ENCODE assay signal across 8 mouse cellular contexts in the genomic region with DNA sequence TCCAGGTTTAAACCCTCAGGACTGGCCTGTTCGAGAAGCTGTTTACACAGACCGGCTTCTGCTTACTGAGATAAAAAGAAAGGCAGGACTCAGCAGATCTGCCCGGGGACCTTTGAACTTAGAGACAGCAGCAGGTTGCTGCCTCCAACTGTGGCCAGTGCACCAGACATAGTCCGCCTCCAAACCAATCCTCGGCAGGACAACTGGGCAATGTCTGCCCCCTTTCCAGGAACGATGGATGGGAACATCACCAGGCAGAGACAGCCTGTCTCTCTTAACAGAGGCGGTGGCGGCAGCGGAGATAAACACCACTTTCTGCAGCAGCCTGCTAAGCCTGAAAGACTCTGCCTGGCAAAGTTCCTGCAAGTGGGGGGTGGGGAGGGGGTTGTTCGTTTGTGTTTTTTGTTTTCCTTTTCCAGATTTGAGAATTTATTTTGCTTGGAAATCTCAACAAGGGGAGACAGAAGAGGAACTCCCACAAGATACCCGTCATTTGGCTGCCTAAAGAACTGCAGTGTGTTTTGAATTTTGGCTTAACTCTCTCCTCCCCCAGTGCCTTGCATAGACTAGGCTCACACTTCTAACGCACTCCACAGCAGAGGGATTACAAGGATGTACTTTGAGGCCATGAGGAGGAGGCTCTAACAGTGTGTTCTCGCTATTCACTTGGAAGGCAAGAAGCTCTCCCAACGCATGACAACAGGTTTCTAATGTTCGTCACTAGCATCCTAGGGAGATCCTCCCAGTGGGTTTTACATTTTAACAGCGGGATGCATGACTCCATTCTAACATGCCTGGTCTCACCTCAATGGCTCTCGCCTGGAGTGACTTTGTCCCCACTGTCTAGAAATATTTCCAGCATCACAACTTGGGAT. TPM values are rescaled to one million over a fixed set of nuclear protein-coding genes. Genes with fewer than 3 reads are reported as not detected.
A peak's percentile ranks its signal among the peaks of the same experiment; 100 is the strongest.
DNase-seq lines count a peak whose midpoint lies in the region; ATAC-seq lines count a peak whose summit lies in the region.

No protein-coding gene starts in this region.

- H3K4me3 ChIP-seq in intestine, embryonic 14.5 days (ENCODE audit: low read depth, low read length) = peak overlapping the region; percentile 84
- H3K4me3 ChIP-seq in liver, embryonic 13.5 days (replicated peaks) = peak overlapping the region; percentile 91

- peaks cover 18% of the 10 kb centered on the region for H3K4me1 ChIP-seq in intestine, embryonic 14.5 days (replicated peaks; ENCODE audit: control insufficient read depth, insufficient read depth, low read length)
- H3K4me1 ChIP-seq in liver, embryonic 13.5 days (replicated peaks) = peaks cover 79% of the 10 kb centered on the region

- no peaks in the 10 kb centered on the region for H3K27me3 ChIP-seq in intestine, embryonic 14.5 days (replicated peaks; ENCODE audit: control insufficient read depth, insufficient read depth, low read length)
- no peaks in the 10 kb centered on the region for H3K27me3 ChIP-seq in liver, embryonic 13.5 days

- H3K27ac ChIP-seq in intestine, embryonic 14.5 days (ENCODE audit: low read depth) = peak overlapping the region; percentile 54
- peak overlapping the region; percentile 97 for H3K27ac ChIP-seq in liver, embryonic 13.5 days

- H3K9me3 ChIP-seq in intestine, embryonic 14.5 days (ENCODE audit: control insufficient read depth, low read length) = no peaks in the 10 kb centered on the region
- no peaks in the 10 kb centered on the region; the same call in none of the 2 replicates for H3K9me3 ChIP-seq in liver, embryonic 13.5 days (replicated peaks)

- 0 out of 2 replicates have a peak overlapping the region, but pooled peaks have one; percentile 77 for H3K9ac ChIP-seq in intestine, embryonic 14.5 days (ENCODE audit: low read length)
- peak overlapping the region; percentile 98 for H3K9ac ChIP-seq in liver, embryonic 13.5 days

- H3K36me3 ChIP-seq in intestine, embryonic 14.5 days (ENCODE audit: control insufficient read depth, insufficient read depth, low read length) = peaks cover 23% of the 10 kb centered on the region
- H3K36me3 ChIP-seq in liver, embryonic 13.5 days = peaks cover 36% of the 10 kb centered on the region

- ATAC-seq in intestine, embryonic 14.5 days (replicated peaks; ENCODE audit: low FRiP score, low TSS enrichment, low read depth) = no peak
- ATAC-seq in liver, embryonic 13.5 days (ENCODE audit: low read depth) = peak; percentile 58

- 7% methylated on average over 17 of the region's 17 CpGs for WGBS in intestine, embryonic 14.5 days
- WGBS in liver, embryonic 13.5 days (ENCODE audit: insufficient replicate concordance) = 6% methylated on average over 17 of the region's 17 CpGs

- H3K4me2 ChIP-seq in intestine, embryonic 14.5 days (ENCODE audit: low read length) = peak overlapping the region; percentile 97
- peak overlapping the region; percentile 83 for H3K4me2 ChIP-seq in liver, embryonic 13.5 days

- DNase-seq in adrenal gland, postnatal 10 days = peak; percentile 48
- no peak for DNase-seq in adrenal gland, adult 2 months
- peak; percentile 47 for DNase-seq in urinary bladder, postnatal 14 days (ENCODE audit: low spot score)
- no peak for DNase-seq in urinary bladder, postnatal 10 days (ENCODE audit: low spot score)
- no peak for DNase-seq in intestine, embryonic 14.5 days (ENCODE audit: low spot score)
- DNase-seq in liver, embryonic 13.5 days = peak; percentile 69
- DNase-seq in right cerebral cortex, postnatal 14 days = peak; percentile 51
- no peak for DNase-seq in cerebellum, adult 9-10 months

RNA-seq across cellular contexts. Expression of a gene that starts 1.5 kb away (rescaled TPM):
- total RNA-seq in adrenal gland, postnatal 10 days (2021) = 10 to 100 TPM; 53.1 to 60.4 TPM
- 10 to 100 TPM; 38.1 to 51.3 TPM for total RNA-seq in adrenal gland, adult 2 months (2021)
- 48.9 and 59.8 TPM in 2 replicates for polyA plus RNA-seq in adrenal gland, adult 2 months (2012; rRNA removed)
- 22.7 and 23.6 TPM in 2 replicates for polyA plus RNA-seq in intestine, embryonic 14.5 days (2014; fragmentation: Nextera tagmentation; extraction: Ambion mirVana)
- polyA plus RNA-seq in liver, embryonic 13.5 days (2015; fragmentation: Nextera tagmentation; extraction: Ambion mirVana) = 21.4 and 22.7 TPM in 2 replicates

RNA-seq across cellular contexts. Expression of a gene that starts 1.8 kb away (rescaled TPM):
- under 1 TPM; 0.42 to 0.51 TPM for total RNA-seq in adrenal gland, postnatal 10 days (2021)
- total RNA-seq in adrenal gland, adult 2 months (2021) = under 1 TPM; 0.29 to 0.55 TPM
- 0.29 and 0.49 TPM in 2 replicates for polyA plus RNA-seq in adrenal gland, adult 2 months (2012; rRNA removed)
- 0.24 and 0.48 TPM in 2 replicates for polyA plus RNA-seq in intestine, embryonic 14.5 days (2014; fragmentation: Nextera tagmentation; extraction: Ambion mirVana)
- polyA plus RNA-seq in liver, embryonic 13.5 days (2015; fragmentation: Nextera tagmentation; extraction: Ambion mirVana) = 1.8 and 1.9 TPM in 2 replicates

RNA-seq across cellular contexts. Expression of a gene that starts 25.4 kb away (rescaled TPM):
- 10 to 100 TPM; 12.9 to 17.4 TPM for total RNA-seq in adrenal gland, postnatal 10 days (2021)
- total RNA-seq in adrenal gland, adult 2 months (2021) = 10 to 100 TPM; 11.6 to 22.7 TPM
- 32.5 and 33.5 TPM in 2 replicates for polyA plus RNA-seq in adrenal gland, adult 2 months (2012; rRNA removed)
- polyA plus RNA-seq in intestine, embryonic 14.5 days (2014; fragmentation: Nextera tagmentation; extraction: Ambion mirVana) = 8.1 and 9.4 TPM in 2 replicates
- 5.7 and 6.5 TPM in 2 replicates for polyA plus RNA-seq in liver, embryonic 13.5 days (2015; fragmentation: Nextera tagmentation; extraction: Ambion mirVana)

RNA-seq across cellular contexts. Expression of a gene that starts 25.6 kb away (rescaled TPM):
- total RNA-seq in adrenal gland, postnatal 10 days (2021) = 10 to 100 TPM; 36.0 to 36.1 TPM
- total RNA-seq in adrenal gland, adult 2 months (2021) = 10 to 100 TPM; 46.8 to 49.5 TPM
- 42.7 and 49.6 TPM in 2 replicates for polyA plus RNA-seq in adrenal gland, adult 2 months (2012; rRNA removed)
- 39.3 and 41.0 TPM in 2 replicates for polyA plus RNA-seq in intestine, embryonic 14.5 days (2014; fragmentation: Nextera tagmentation; extraction: Ambion mirVana)
- 22.9 and 26.0 TPM in 2 replicates for polyA plus RNA-seq in liver, embryonic 13.5 days (2015; fragmentation: Nextera tagmentation; extraction: Ambion mirVana)

RNA-seq across cellular contexts. Expression of a gene that starts 47.1 kb away (rescaled TPM):
- under 1 TPM in 1 of 2 experiments, not detected in 1; 0.42 TPM for total RNA-seq in adrenal gland, postnatal 10 days (2021)
- 1 to 10 TPM in 1 of 2 experiments, not detected in 1; 1.6 TPM for total RNA-seq in adrenal gland, adult 2 months (2021)
- polyA plus RNA-seq in adrenal gland, adult 2 months (2012; rRNA removed) = not detected in 2 replicates
- not detected in 2 replicates for polyA plus RNA-seq in intestine, embryonic 14.5 days (2014; fragmentation: Nextera tagmentation; extraction: Ambion mirVana)
- not detected in 2 replicates for polyA plus RNA-seq in liver, embryonic 13.5 days (2015; fragmentation: Nextera tagmentation; extraction: Ambion mirVana)

Comparison
In these comparisons a context has a peak if more than half of its experiments do, and no peak if none do; other contexts are left out.
1. DNase-seq: peak in adrenal gland, postnatal 10 days (single experiment), urinary bladder, postnatal 14 days (single experiment), liver, embryonic 13.5 days (single experiment) and right cerebral cortex, postnatal 14 days (single experiment); none in adrenal gland, adult 2 months (single experiment), urinary bladder, postnatal 10 days (single experiment), intestine, embryonic 14.5 days (single experiment) and cerebellum, adult 9-10 months (single experiment).